Mouse (Mus musculus) forebrain, embryonic 16.5 days (tissue): ENCODE results near the gene Zfp825. TPM values are rescaled to one million over a fixed set of nuclear protein-coding genes. Genes with fewer than 3 reads are reported as not detected.
"Not testable (repeated sequence)": the region's sequence is repeated elsewhere in the genome, so short reads cannot be mapped to it uniquely, and the experiment has no call there.

Source experiments
- ATAC-seq: fragments of 200-750 bp; cut with Nextera tagmentation; 2 replicates; pipeline ENCODE4 v1.8.0; 2017; ENCODE audit warnings: mild to moderate bottlenecking, moderate library complexity
- H3K27ac ChIP-seq: fragments of 300-500 bp; sonication (generic); 2 replicates; pipeline ENCODE4 v1.5.1; 2014; ENCODE audit warnings: low read length, control low read depth
- H3K27me3 ChIP-seq: fragments of 300-500 bp; sonication (generic); replicated peaks from 2 replicates; pipeline ENCODE4 v1.6.1; 2014; ENCODE audit warnings: low read length; ENCODE audit not compliant: control insufficient read depth, insufficient read depth
- H3K36me3 ChIP-seq: fragments of 300-500 bp; sonication (generic); 2 replicates; pipeline ENCODE4 v1.6.1; 2014; ENCODE audit not compliant: control insufficient read depth, insufficient read depth
- H3K4me1 ChIP-seq: fragments of 300-500 bp; sonication (generic); replicated peaks from 2 replicates; pipeline ENCODE4 v1.6.1; 2014; ENCODE audit warnings: low read length; ENCODE audit not compliant: control insufficient read depth, insufficient read depth
- H3K4me2 ChIP-seq: fragments of 300-500 bp; sonication (generic); 2 replicates; pipeline ENCODE4 v1.6.1; 2014; ENCODE audit warnings: mild to moderate bottlenecking, low read length, control low read depth
- H3K4me3 ChIP-seq: fragments of 300-500 bp; sonication (generic); replicated peaks from 2 replicates; pipeline ENCODE4 v1.5.1; 2014; ENCODE audit warnings: mild to moderate bottlenecking, low read length, control low read depth
- H3K9ac ChIP-seq: fragments of 300-500 bp; sonication (generic); replicated peaks from 2 replicates; pipeline ENCODE4 v1.6.1; 2014; ENCODE audit warnings: low read depth, low read length, control low read depth
- H3K9me3 ChIP-seq: fragments of 300-500 bp; sonication (generic); 2 replicates; pipeline ENCODE4 v1.6.1; 2016; ENCODE audit warnings: low read length; ENCODE audit not compliant: control insufficient read depth
- WGBS: fragments of 180-500 bp; shearing (Covaris S2); extraction: QIAGEN DNeasy Blood & Tissue Kit; methylation state at CpG from one replicate; pipeline ENCODE4 v1.1.7; 2014; 5-methylcytosine and 5-hydroxymethylcytosine counted together
- polyA plus RNA-seq: library from polyadenylated mRNA; unstranded; fragments of >200 nt; fragmentation: Nextera tagmentation; extraction: Ambion mirVana; gene quantifications from 2 replicates; pipeline ENCODE4 v1.2.1, GENCODE M21; 2015

Gene Zfp825
- polyA plus RNA-seq, 1 experiment from 2014 or later = 18.3 TPM

- 86% methylated on average over 6 of the region's 6 CpGs for WGBS
- not testable (repeated sequence) for H3K9me3 ChIP-seq, H3K36me3 ChIP-seq, H3K4me3 ChIP-seq, H3K4me1 ChIP-seq, ATAC-seq, H3K9ac ChIP-seq, H3K27me3 ChIP-seq, H3K27ac ChIP-seq, H3K4me2 ChIP-seq
These were observed 14.2 kb upstream of the Zfp825 start for GRCm38 (mm10) chr13:74507981-74508380.

- not testable (repeated sequence) for H3K9ac ChIP-seq, H3K4me2 ChIP-seq, H3K27me3 ChIP-seq, H3K9me3 ChIP-seq, H3K4me3 ChIP-seq, ATAC-seq, H3K27ac ChIP-seq, H3K36me3 ChIP-seq, H3K4me1 ChIP-seq
- 65% methylated on average over 1 of the region's 1 CpGs for WGBS
These were observed 9.1 kb upstream of the Zfp825 start for GRCm38 (mm10) chr13:74502851-74503250.

GRCm38 (mm10) chr13:74499696-74500095 lies 5.9 kb upstream of the Zfp825 start:
- ATAC-seq = not testable (repeated sequence)

GRCm38 (mm10) chr13:74484326-74484725 lies 9.5 kb downstream of the Zfp825 start:
- 75% methylated on average over 3 of the region's 3 CpGs for WGBS
- H3K9me3 ChIP-seq, H3K9ac ChIP-seq, H3K4me2 ChIP-seq, H3K4me1 ChIP-seq, ATAC-seq, H3K27me3 ChIP-seq, H3K4me3 ChIP-seq, H3K27ac ChIP-seq, H3K36me3 ChIP-seq: not testable (repeated sequence)

More at GRCm38 (mm10) chr13:74499696-74500095, 5.9 kb upstream of the Zfp825 start:
- H3K4me1 ChIP-seq, H3K4me3 ChIP-seq, H3K27ac ChIP-seq, H3K9ac ChIP-seq, H3K36me3 ChIP-seq, H3K4me2 ChIP-seq, H3K27me3 ChIP-seq, H3K9me3 ChIP-seq: not testable (repeated sequence)
- 27% methylated on average over 1 of the region's 1 CpGs for WGBS

- 84% methylated on average over 2 of the region's 2 CpGs for WGBS
- not testable (repeated sequence) for H3K4me2 ChIP-seq
These were observed 22.3 kb downstream of the Zfp825 start for GRCm38 (mm10) chr13:74471468-74471867.

GRCm38 (mm10) chr13:74462699-74463385 lies 30.9 kb downstream of the Zfp825 start:
- Histone ChIP-seq H3K4me1 (peaks cover 3% of the 10 kb centered on the region; the same call in 1 of the 2 replicates), H3K27me3 (no peaks in the 10 kb centered on the region), H3K36me3 (no peaks in the 10 kb centered on the region), H3K9ac (peak overlapping the region; percentile 59), H3K27ac (peak overlapping the region; percentile 87), H3K4me2 (peak overlapping the region; percentile 90), H3K9me3 (no peaks in the 10 kb centered on the region), H3K4me3 (peak overlapping the region; percentile 47)
- under 1% methylated on average over 23 of the region's 23 CpGs for WGBS
- peak; percentile 99 for ATAC-seq

More at GRCm38 (mm10) chr13:74471468-74471867, 22.3 kb downstream of the Zfp825 start:
- H3K36me3 ChIP-seq, H3K27ac ChIP-seq, H3K27me3 ChIP-seq, ATAC-seq, H3K9ac ChIP-seq, H3K4me1 ChIP-seq, H3K9me3 ChIP-seq, H3K4me3 ChIP-seq: not testable (repeated sequence)

- not testable (repeated sequence) for H3K9me3 ChIP-seq, H3K27me3 ChIP-seq, ATAC-seq, H3K36me3 ChIP-seq, H3K4me1 ChIP-seq
- Histone ChIP-seq H3K4me2 (peak overlapping the region; percentile 90), H3K27ac (peak overlapping the region; percentile 87; the same call in 1 of the 2 replicates), H3K4me3 (peak overlapping the region; percentile 47), H3K9ac (peak overlapping the region; percentile 59)
- 3% methylated on average over 7 of the region's 7 CpGs for WGBS
These were observed 31.5 kb downstream of the Zfp825 start for GRCm38 (mm10) chr13:74462318-74462698.

GRCm38 (mm10) chr13:74439895-74440294 lies 53.9 kb downstream of the Zfp825 start:
- no peak overlapping the region for H3K4me2 ChIP-seq
- H3K36me3 ChIP-seq = no peaks in the 10 kb centered on the region; the same call in 1 of the 2 replicates
- no peaks in the 10 kb centered on the region for H3K4me1 ChIP-seq
- 27% methylated on average over 19 of the region's 19 CpGs for WGBS
- no peak for ATAC-seq
- no peak overlapping the region for H3K27ac ChIP-seq
- no peaks in the 10 kb centered on the region; the same call in 1 of the 2 replicates for H3K27me3 ChIP-seq
- H3K4me3 ChIP-seq = no peak overlapping the region
- peaks cover 24% of the 10 kb centered on the region for H3K9me3 ChIP-seq
- H3K9ac ChIP-seq = no peak overlapping the region
